Mouse (Mus musculus) thymus, adult 18-20 months (tissue): ENCODE data around the gene Nrbp1.
"Not testable (repeated sequence)": the region's sequence is repeated elsewhere in the genome, so short reads cannot be mapped to it uniquely, and the experiment has no call there.

Source experiments
- DNase-seq, 2 experiments: peaks; one replicate each; pipeline ENCODE4 v3.0.0; 2022; ENCODE audit warnings: mixed read lengths in 2 of 2

Gene Nrbp1

GRCm38 (mm10) chr5:31216554-31216953, 24.1 kb upstream of the Nrbp1 start:
- DNase-seq = not testable (repeated sequence)

- DNase-seq = no peak
Observed at GRCm38 (mm10) chr5:31218294-31218693, 22.4 kb upstream of the Nrbp1 start.

- no peak for DNase-seq
Observed at GRCm38 (mm10) chr5:31219070-31219469, 21.6 kb upstream of the Nrbp1 start.

- DNase-seq = no peak
Observed at GRCm38 (mm10) chr5:31219474-31219873, 21.2 kb upstream of the Nrbp1 start.

- no peak for DNase-seq
Observed at GRCm38 (mm10) chr5:31219911-31220447, 20.7 kb upstream of the Nrbp1 start.

- peak; percentile 92 to 93 for DNase-seq
Observed at GRCm38 (mm10) chr5:31220448-31221303, 20.0 kb upstream of the Nrbp1 start, which contains the start of gene Ppm1g. Ppm1g (minus strand) TSS chr5:31220687.

GRCm38 (mm10) chr5:31221304-31221945, 19.2 kb upstream of the Nrbp1 start:
- DNase-seq = peak in 1 of 2 experiments; percentile 38

GRCm38 (mm10) chr5:31222696-31223095, 18.0 kb upstream of the Nrbp1 start:
- DNase-seq = no peak

- DNase-seq = no peak
Observed at GRCm38 (mm10) chr5:31226641-31227040, 14.0 kb upstream of the Nrbp1 start.

GRCm38 (mm10) chr5:31241522-31242034, 914 bp downstream of the Nrbp1 start:
- DNase-seq = no peak

GRCm38 (mm10) chr5:31242191-31242590, 1.5 kb downstream of the Nrbp1 start:
- DNase-seq = no peak

GRCm38 (mm10) chr5:31250716-31251115, 10.1 kb downstream of the Nrbp1 start:
- no peak for DNase-seq

GRCm38 (mm10) chr5:31251541-31252101, 11.0 kb downstream of the Nrbp1 start, which contains the start of gene Krtcap3:
Krtcap3 (plus strand) TSS chr5:31251691.
- peak in 1 of 2 experiments; percentile 25 for DNase-seq

GRCm38 (mm10) chr5:31252151-31252550, 11.5 kb downstream of the Nrbp1 start:
- no peak for DNase-seq

GRCm38 (mm10) chr5:31252795-31253545, 12.3 kb downstream of the Nrbp1 start:
- DNase-seq = no peak

- no peak for DNase-seq
Observed at GRCm38 (mm10) chr5:31253806-31254205, 13.1 kb downstream of the Nrbp1 start.

- DNase-seq = no peak
Observed at GRCm38 (mm10) chr5:31254452-31254851, 13.8 kb downstream of the Nrbp1 start.

- DNase-seq = no peak
Observed at GRCm38 (mm10) chr5:31254901-31255300, 14.2 kb downstream of the Nrbp1 start.

GRCm38 (mm10) chr5:31255381-31255780, 14.7 kb downstream of the Nrbp1 start:
- no peak for DNase-seq

GRCm38 (mm10) chr5:31255971-31256370, 15.3 kb downstream of the Nrbp1 start:
- DNase-seq = no peak

- DNase-seq = no peak
Observed at GRCm38 (mm10) chr5:31257616-31258015, 17.0 kb downstream of the Nrbp1 start.

GRCm38 (mm10) chr5:31266101-31266500, 25.4 kb downstream of the Nrbp1 start:
- no peak for DNase-seq
